Mouse (Mus musculus) CH12.LX (cell line): Measurements from ENCODE around the gene Cdhr5. TPM values are rescaled to one million over a fixed set of nuclear protein-coding genes. Genes with fewer than 3 reads are reported as not detected.

Source experiments
- DNase-seq: peaks from one replicate; pipeline ENCODE4 v3.0.0-alpha.2; 2013; ENCODE audit errors: extremely low read depth
- H3K27ac ChIP-seq: 2 replicates; pipeline ENCODE4 v1.5.1; 2012; ENCODE audit warnings: low read depth, mild to moderate bottlenecking, control low read depth, moderate library complexity; ENCODE audit not compliant: insufficient read depth
- H3K27me3 ChIP-seq: replicated peaks from 2 replicates; pipeline ENCODE3; 2012; ENCODE audit warnings: inconsistent platforms
- H3K36me3 ChIP-seq, 2 experiments: replicated peaks in 1 of 2; 2 replicates each; pipeline versions ENCODE3 to v1.6.1; 2012; ENCODE audit warnings: inconsistent platforms in 1 of 2, low read length in 1 of 2, mild to moderate bottlenecking in 1 of 2, mixed read lengths in 1 of 2, moderate library complexity in 1 of 2; ENCODE audit not compliant: control insufficient read depth in 1 of 2, insufficient read depth in 1 of 2
- H3K4me1 ChIP-seq, 2 experiments: 2 replicates each; pipeline ENCODE4 v1.6.1; 2012; ENCODE audit warnings: inconsistent platforms in 1 of 2, moderate library complexity in 1 of 2; ENCODE audit not compliant: insufficient read depth in 2 of 2, control insufficient read depth in 1 of 2
- H3K4me2 ChIP-seq: 2 replicates; pipeline ENCODE4 v1.6.1; 2012; ENCODE audit warnings: low read depth, mild to moderate bottlenecking, control low read depth; ENCODE audit not compliant: poor library complexity, insufficient read depth, severe bottlenecking
- H3K4me3 ChIP-seq, 3 experiments: fragments of 150-350 bp in 1 of 3; sonication (generic) in 1 of 3; replicated peaks in 1 of 3; 2 replicates each; pipeline versions ENCODE3 to v1.5.1; 2011 to 2012; ENCODE audit warnings: low read depth in 2 of 3, low read length in 2 of 3, mild to moderate bottlenecking in 2 of 3, moderate library complexity in 2 of 3, control low read depth in 1 of 3, improper control_type of control experiment in 1 of 3, inconsistent platforms in 1 of 3, mixed read lengths in 1 of 3; ENCODE audit not compliant: poor library complexity in 1 of 3
- H3K79me2 ChIP-seq: replicated peaks from 2 replicates; pipeline ENCODE4 v1.6.1; 2012; ENCODE audit warnings: mild to moderate bottlenecking, moderate library complexity; ENCODE audit not compliant: control insufficient read depth, poor library complexity, insufficient read depth, severe bottlenecking; ENCODE audit errors: extremely low read depth
- H3K9ac ChIP-seq: 2 replicates; pipeline ENCODE4 v1.6.1; 2012; ENCODE audit warnings: low read depth, mild to moderate bottlenecking, control low read depth, moderate library complexity; ENCODE audit not compliant: insufficient read depth
- H3K9me3 ChIP-seq: replicated peaks from 2 replicates; pipeline ENCODE3; 2012; ENCODE audit warnings: low read length, inconsistent platforms, mixed read lengths
- CHD1 ChIP-seq: IDR thresholded peaks from 2 replicates; pipeline ENCODE4 v1.6.1; 2012; ENCODE audit warnings: low read depth, low read length, improper control_type of control experiment, inconsistent platforms
- EP300 ChIP-seq: IDR thresholded peaks from 2 replicates; pipeline ENCODE4 v1.6.1; 2011; ENCODE audit warnings: low read length, improper control_type of control experiment
- IRF4 ChIP-seq: IDR thresholded peaks from 2 replicates; pipeline ENCODE4 v1.6.1; 2014; ENCODE audit warnings: low read depth, mild to moderate bottlenecking, inconsistent platforms, low read length, improper control_type of control experiment
- MAFK ChIP-seq: IDR thresholded peaks from 2 replicates; pipeline ENCODE4 v1.6.1; 2011; ENCODE audit warnings: low read length, improper control_type of control experiment; ENCODE audit not compliant: insufficient replicate concordance
- MAZ ChIP-seq: IDR thresholded peaks from 2 replicates; pipeline ENCODE4 v1.6.1; 2012; ENCODE audit warnings: low read depth, mild to moderate bottlenecking, inconsistent platforms, low read length, improper control_type of control experiment, moderate library complexity
- MXI1 ChIP-seq: IDR thresholded peaks from 2 replicates; pipeline ENCODE4 v1.6.1; 2011; ENCODE audit warnings: mild to moderate bottlenecking, low read depth, low read length, improper control_type of control experiment
- NRF1 ChIP-seq: IDR thresholded peaks from 2 replicates; pipeline ENCODE4 v1.6.1; 2014; ENCODE audit warnings: low read depth, mild to moderate bottlenecking, inconsistent platforms, low read length, improper control_type of control experiment, moderate library complexity
- POLR2AphosphoS2 ChIP-seq: IDR thresholded peaks from 2 replicates; pipeline ENCODE4 v1.6.1; 2011; ENCODE audit warnings: low read depth, low read length, improper control_type of control experiment
- RCOR1 ChIP-seq: conservative IDR thresholded peaks from 2 replicates; pipeline ENCODE4 v1.6.1; 2012; ENCODE audit warnings: low read depth, mild to moderate bottlenecking, inconsistent platforms, low read length, improper control_type of control experiment
- SMC3 ChIP-seq: IDR thresholded peaks from 2 replicates; pipeline ENCODE4 v1.6.1; 2011; ENCODE audit warnings: low read depth, low read length, improper control_type of control experiment
- TBP ChIP-seq: conservative IDR thresholded peaks from 2 replicates; pipeline ENCODE4 v1.6.1; 2011; ENCODE audit warnings: low read depth, low read length, improper control_type of control experiment
- TCF12 ChIP-seq: IDR thresholded peaks from 2 replicates; pipeline ENCODE4 v1.6.1; 2014; ENCODE audit warnings: low read depth, mild to moderate bottlenecking, inconsistent platforms, low read length, improper control_type of control experiment
- USF1 ChIP-seq: IDR thresholded peaks from 2 replicates; pipeline ENCODE4 v1.6.1; 2014; ENCODE audit warnings: low read depth, mild to moderate bottlenecking, inconsistent platforms, low read length, improper control_type of control experiment
- ZNF384 ChIP-seq: IDR thresholded peaks from 2 replicates; pipeline ENCODE4 v1.6.1; 2012; ENCODE audit warnings: low read depth, low read length, improper control_type of control experiment, inconsistent platforms
- dilution Hi-C: fragments of 300-500 bp; cut with MboI; formaldehyde crosslinking; loops from 2 replicates; pipeline ENCODE4 v1.14.3; 2020; ENCODE audit warnings: low sequenced_read_pairs; ENCODE audit not compliant: extremely low pct_unique_long_range_greater_than_20kb, extremely low pct_ligation_motif_present
- in situ Hi-C: fragments of 300-500 bp; cut with MboI; formaldehyde crosslinking; loops from 3 replicates; pipeline ENCODE4 v1.14.3; 2019; ENCODE audit warnings: low sequenced_read_pairs, low pct_ligation_motif_present, low pct_unique_long_range_greater_than_20kb, mixed read lengths
- polyA plus RNA-seq: library from polyadenylated mRNA; unstranded; fragments of >175 nt; gene quantifications from 2 replicates; pipeline ENCODE4 v1.2.1, GENCODE M21; 2012; ENCODE audit warnings: low read depth; ENCODE audit not compliant: insufficient read length
- total RNA-seq, 2 experiments: library from RNA; depleted of rRNA; stranded (reverse); fragments of 300-350 nt in 1 of 2; fragments of >200 nt in 1 of 2; gene quantifications; 2 replicates each; pipeline ENCODE4 v1.2.3; 2012 to 2014

The Cdhr5 gene
- total and polyA plus RNA-seq, 3 experiments: 0.35 to 3.9 (median 1.9) TPM

- Histone ChIP-seq H3K4me1 (peaks cover 5 to 35% of the 10 kb centered on the region in 2 experiments), H3K4me3 (no peak overlapping the region), H3K9ac (no peak overlapping the region), H3K36me3 (peaks cover 19 to 26% of the 10 kb centered on the region in 2 experiments), H3K9me3 (peaks cover 7% of the 10 kb centered on the region), H3K79me2 (peaks cover 40% of the 10 kb centered on the region), H3K27me3 (peaks cover 18% of the 10 kb centered on the region)
- TF ChIP-seq TBP: no peak
- no peak for TF ChIP-seq SMC3
- TF ChIP-seq RCOR1: 0 out of 2 replicates have a peak, but pooled peaks have one; percentile 2
- TF ChIP-seq MXI1: no peak
- no peak for TF ChIP-seq EP300
- no peak for TF ChIP-seq POLR2AphosphoS2
- TF ChIP-seq ZNF384: no peak
- no peak for TF ChIP-seq MAFK
- TF ChIP-seq, all 38 proteins: peak for 1
- in situ Hi-C loops: no loop called here
- no peak for DNase-seq
- H3K4me2 ChIP-seq: no peak overlapping the region
- dilution Hi-C loops: no loop called here
- H3K27ac ChIP-seq: no peak overlapping the region
These were observed 48.8 kb downstream of the Cdhr5 start for GRCm38 (mm10) chr7:141227796-141228195.

DNA sequence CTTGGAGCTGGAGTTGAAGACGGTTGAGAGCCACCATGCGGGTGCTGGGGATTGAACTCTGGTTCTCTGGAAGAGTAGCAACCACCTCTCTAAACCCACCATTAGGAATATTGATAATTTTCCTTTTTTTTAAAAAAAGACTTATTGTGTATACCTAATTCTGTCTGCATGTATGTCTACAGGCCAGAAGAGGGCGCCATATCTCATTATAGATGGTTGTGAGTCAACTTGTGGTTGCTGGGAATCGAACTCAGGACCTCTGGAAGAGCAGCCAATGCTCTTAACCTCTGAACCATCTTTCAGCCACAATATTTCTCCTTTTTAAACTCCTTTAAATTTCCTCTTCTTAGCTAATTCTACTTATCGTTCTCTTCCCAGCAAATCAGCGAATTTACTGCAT is 50.1 kb downstream of the Cdhr5 start:
- in situ Hi-C loops (no loop called here), dilution Hi-C loops (no loop called here)
- no peak for TF ChIP-seq IRF4
- no peak for TF ChIP-seq ZNF384
- no peak for TF ChIP-seq NRF1
- TF ChIP-seq CHD1: no peak
- TF ChIP-seq POLR2AphosphoS2: no peak
- no peak for TF ChIP-seq EP300
- no peak for TF ChIP-seq MAZ
- TF ChIP-seq RCOR1: no peak
- no peak for TF ChIP-seq USF1
- no peak for TF ChIP-seq TCF12

More for the DNA sequence above, 50.1 kb downstream of the Cdhr5 start:
- peaks cover 12 to 41% of the 10 kb centered on the region in 2 experiments for H3K4me1 ChIP-seq
- no peak for DNase-seq
- peaks cover 22% of the 10 kb centered on the region for H3K27me3 ChIP-seq
- peaks cover 8 to 14% of the 10 kb centered on the region in 2 experiments for H3K36me3 ChIP-seq
- H3K9me3 ChIP-seq: peaks cover 7% of the 10 kb centered on the region
- no peak overlapping the region for H3K4me3 ChIP-seq
- H3K79me2 ChIP-seq: peaks cover 29% of the 10 kb centered on the region
- H3K27ac ChIP-seq: no peak overlapping the region
- no peak overlapping the region for H3K4me2 ChIP-seq
- H3K9ac ChIP-seq: no peak overlapping the region
